Mouse (Mus musculus) liver, embryonic 14.5 days (tissue): ENCODE measurements around the gene Prpf18.

Experiments
- CTCF ChIP-seq: IDR thresholded peaks from 2 replicates; pipeline ENCODE4 v1.5.1; 2016; ENCODE audit warnings: antibody characterized with exemption, low read depth, control low read depth
- EP300 ChIP-seq: IDR thresholded peaks from 2 replicates; pipeline ENCODE4 v1.6.1; 2016; ENCODE audit warnings: antibody characterized with exemption, low read depth

- TF ChIP-seq EP300: no peak
- no peak for TF ChIP-seq CTCF
Observed at GRCm38 (mm10) chr2:4611704-4612103, 40.2 kb downstream of the Prpf18 start.
